16 mouse cellular contexts compared by ENCODE assay signal in the genomic region with DNA sequence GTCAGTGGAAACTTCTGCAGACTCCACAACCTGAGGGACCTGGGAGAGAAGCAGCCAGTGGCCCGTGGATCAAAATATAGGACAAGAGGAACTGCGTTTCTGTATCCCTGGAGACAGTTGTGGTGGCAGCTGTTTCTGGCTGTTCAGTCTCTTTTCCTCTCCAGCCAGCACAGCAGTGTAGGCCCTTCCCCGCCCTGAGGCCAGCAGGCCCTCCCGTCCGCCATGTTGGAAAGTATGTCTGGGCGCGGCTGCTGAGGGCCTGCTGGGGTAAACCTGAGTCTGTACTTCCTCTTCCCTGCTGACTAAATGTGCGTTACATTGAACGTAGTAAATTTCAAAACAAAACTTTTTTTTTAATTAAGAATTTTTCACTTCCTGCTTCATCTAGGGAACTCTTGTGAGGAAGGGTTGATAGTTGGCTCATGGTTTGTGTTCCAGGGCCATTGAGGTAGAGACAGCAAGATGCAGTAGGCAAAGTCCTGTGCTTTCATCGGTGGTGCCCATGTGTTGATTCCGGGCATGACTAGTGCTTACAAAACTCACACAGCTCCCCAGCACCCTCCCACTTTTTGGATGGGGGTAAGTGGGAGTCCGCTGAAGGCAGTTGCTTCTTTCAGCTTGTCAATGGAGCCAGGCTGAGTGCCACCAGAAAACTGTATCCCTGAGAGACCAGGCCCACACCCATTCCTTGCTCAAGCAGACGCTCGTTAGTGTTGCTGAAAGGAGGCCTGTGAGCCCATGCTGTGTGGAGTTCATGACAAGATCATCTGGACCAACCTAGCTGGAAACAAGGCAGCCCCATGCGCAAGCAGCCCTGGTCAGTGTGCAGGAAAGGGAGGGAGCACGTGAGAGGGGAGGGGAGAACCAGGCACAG. TPM values are rescaled to one million over a fixed set of nuclear protein-coding genes. Genes with fewer than 3 reads are reported as not detected.
DNase-seq lines count a peak whose midpoint lies in the region; ATAC-seq and TF ChIP-seq lines count a peak whose summit lies in the region.
"Had no signal": no experiment of that assay in that cellular context is flagged by ENCODE, and none has a peak within 500 bp of the region (broad histone marks: within the 10 kb centered on the region; RNA-seq: fewer than 3 reads in every experiment).

No protein-coding gene starts in this region.

- ATAC-seq in granulocyte monocyte progenitor cell, adult 5-6 weeks (replicated peaks; ENCODE audit: poor library complexity, severe bottlenecking): peak; percentile 81
- peak; percentile 67 for ATAC-seq in neutrophil, adult 5-6 weeks (ENCODE audit: extremely low read depth, insufficient number of reproducible peaks, low FRiP score, poor library complexity, severe bottlenecking)
- ATAC-seq: forebrain, embryonic 15.5 days; intestine, postnatal 0 days had no signal

- H3K79me2 ChIP-seq in heart, adult 2 months (replicated peaks; ENCODE audit: control insufficient read depth, insufficient read depth, low read length): no peaks in the 10 kb centered on the region

- WGBS in heart, adult 2 months: 86% methylated on average over 16 of the region's 16 CpGs
- WGBS in spleen, adult 2 months: 64% methylated on average over 16 of the region's 16 CpGs

- H3K9ac ChIP-seq in heart, adult 2 months (ENCODE audit: low read depth, low read length): no peak overlapping the region
- H3K9ac ChIP-seq: forebrain, embryonic 15.5 days; heart, embryonic 13.5 days; limb, embryonic 13.5 days had no signal

- H3K27ac ChIP-seq in heart, adult 2 months: no peak overlapping the region
- H3K27ac ChIP-seq in spleen, adult 2 months (ENCODE audit: insufficient read depth, low read length): peak overlapping the region; percentile 73
- H3K27ac ChIP-seq: forebrain, embryonic 15.5 days; heart, embryonic 13.5 days; limb, embryonic 13.5 days had no signal

- no peak for TF ChIP-seq EP300 in heart, adult 2 months (IDR thresholded peaks at IDR 0.05; ENCODE audit: insufficient read depth, low read depth, low read length)

- intact Hi-C loops in heart, adult 2 months (cut with DNase I): no loop called here

- no peak for TF ChIP-seq POLR2A in heart, adult 2 months (IDR thresholded peaks at IDR 0.05; ENCODE audit: insufficient read depth, low read depth, low read length)
- TF ChIP-seq POLR2A in spleen, adult 2 months (IDR thresholded peaks at IDR 0.05; ENCODE audit: low read depth, low read length): no peak

- H3K36me3 ChIP-seq in heart, adult 2 months (ENCODE audit: control insufficient read depth, insufficient read depth, low read length): no peaks in the 10 kb centered on the region
- no peaks in the 10 kb centered on the region for H3K36me3 ChIP-seq in spleen, adult 2 months (ENCODE audit: control insufficient read depth, insufficient read depth, low read length)
- H3K36me3 ChIP-seq: forebrain, embryonic 15.5 days had no signal

- peak; percentile 26 to 27 for DNase-seq in heart, adult 2 months
- DNase-seq in heart, adult 11 months: no peak
- peak in 1 of 2 experiments; percentile 51 for DNase-seq in spleen, adult 2 months (ENCODE audit: low read depth in 1 of 2, low spot score in 2 of 2)
- DNase-seq in spleen, postnatal 14 days (ENCODE audit: low spot score in 2 of 2): no peak
- no peak for DNase-seq in right cerebral cortex, postnatal 14 days
- no peak for DNase-seq in adrenal gland, postnatal 36 days
- DNase-seq: kidney, postnatal 25 days; retina, postnatal 1 day; thymus, adult 18-20 months had no signal

- no peaks in the 10 kb centered on the region for H3K27me3 ChIP-seq in heart, adult 2 months (ENCODE audit: control insufficient read depth, insufficient read depth, low read length)
- no peaks in the 10 kb centered on the region for H3K27me3 ChIP-seq in spleen, adult 2 months (ENCODE audit: control insufficient read depth, insufficient read depth, low read length)
- H3K27me3 ChIP-seq: forebrain, embryonic 15.5 days; heart, embryonic 13.5 days; limb, embryonic 13.5 days; megakaryocyte, embryonic 14.5 days had no signal

- no peak for TF ChIP-seq CTCF in heart, adult 2 months (IDR thresholded peaks at IDR 0.05)
- no peak for TF ChIP-seq CTCF in spleen, adult 2 months (IDR thresholded peaks at IDR 0.05; ENCODE audit: extremely low read depth, insufficient read depth, insufficient read length, insufficient replicate concordance)

- H3K4me3 ChIP-seq in heart, adult 2 months: no peak overlapping the region
- no peak overlapping the region for H3K4me3 ChIP-seq in spleen, adult 2 months (ENCODE audit: extremely low read depth, insufficient read depth, insufficient read length)
- H3K4me3 ChIP-seq: forebrain, embryonic 15.5 days; heart, embryonic 13.5 days; limb, embryonic 13.5 days; megakaryocyte, embryonic 14.5 days had no signal

- peaks cover 4% of the 10 kb centered on the region; the same call in 1 of the 2 replicates for H3K4me1 ChIP-seq in heart, adult 2 months (ENCODE audit: control insufficient read depth, insufficient read depth, low read length)
- peaks cover 38% of the 10 kb centered on the region; the same call in 1 of the 2 replicates for H3K4me1 ChIP-seq in spleen, adult 2 months (ENCODE audit: control insufficient read depth, insufficient read depth, insufficient read length)
- H3K4me1 ChIP-seq: megakaryocyte, embryonic 14.5 days had no signal

RNA-seq across cellular contexts. Expression of gene Agpat4, which starts 40.9 kb away (rescaled TPM):
- total RNA-seq in heart, adult 2 months (2021): 1 to 10 TPM; 4.4 to 5.3 TPM
- 4.8 and 5.2 TPM in 2 replicates for polyA plus RNA-seq in heart, adult 2 months (2012; rRNA removed)
- 14.4 and 16.1 TPM in 2 replicates for polyA plus RNA-seq in spleen, adult 2 months (2012; rRNA removed)
- 1.5 and 4.9 TPM in 2 replicates for total RNA-seq in granulocyte monocyte progenitor cell, adult 5-6 weeks (2014; fragmentation: Nextera tagmentation)
- total RNA-seq in granulocyte monocyte progenitor cell, adult 5-6 weeks (2017): 0.46 and 1.0 TPM in 2 replicates
- total RNA-seq in neutrophil, adult 5-6 weeks (2017): 10.9 and 11.3 TPM in 2 replicates
- 10 to 100 TPM; 40.7 to 66.7 TPM for total RNA-seq in adrenal gland, postnatal 36 days (2021)

Comparison
In these comparisons a context has a peak if more than half of its experiments do, and no peak if none do; other contexts are left out.
1. DNase-seq: peak in heart, adult 2 months (2 of 2); none in heart, adult 11 months (single experiment), spleen, postnatal 14 days (0 of 2), right cerebral cortex, postnatal 14 days (single experiment) and adrenal gland, postnatal 36 days (0 of 2).